In genomic region chr1:82385054-82385453, GRCm38 (mm10) we compare ENCODE assay signal across 12 mouse cellular contexts.
DNase-seq lines count a peak whose midpoint lies in the region; ATAC-seq and TF ChIP-seq lines count a peak whose summit lies in the region.
"Had no signal": no experiment of that assay in that cellular context is flagged by ENCODE, and none has a peak within 500 bp of the region (broad histone marks: within the 10 kb centered on the region; RNA-seq: fewer than 3 reads in every experiment).

No protein-coding gene starts in this region.

- TF ChIP-seq CTCF in forebrain, postnatal 0 days (IDR thresholded peaks at IDR 0.05; ENCODE audit: low read depth): no peak

- H3K36me3 ChIP-seq in lung, embryonic 16.5 days (ENCODE audit: control insufficient read depth, insufficient read depth, low read length): no peaks in the 10 kb centered on the region
- no peaks in the 10 kb centered on the region for H3K36me3 ChIP-seq in forebrain, postnatal 0 days (ENCODE audit: insufficient read depth)
- no peaks in the 10 kb centered on the region for H3K36me3 ChIP-seq in neural tube, embryonic 13.5 days
- H3K36me3 ChIP-seq: limb, embryonic 10.5 days had no signal

- peak overlapping the region; percentile 11 for H3K4me2 ChIP-seq in lung, embryonic 16.5 days (ENCODE audit: low read depth, low read length)
- H3K4me2 ChIP-seq in forebrain, postnatal 0 days (ENCODE audit: low read depth): no peak overlapping the region
- H3K4me2 ChIP-seq in neural tube, embryonic 13.5 days: peak overlapping the region; percentile 9; the same call in 1 of the 2 replicates

- DNase-seq in cerebellum, postnatal 10 days: peak; percentile 21 to 31
- DNase-seq in cerebellum, postnatal 36 days: no peak
- DNase-seq in lung, postnatal 25 days (ENCODE audit: low spot score): no peak
- no peak for DNase-seq in forebrain, postnatal 0 days
- no peak for DNase-seq in gastrocnemius, adult 18-20 months (ENCODE audit: low spot score)
- DNase-seq: heart, adult 2 months; kidney, postnatal 10 days; thymus, adult 18-20 months had no signal

- WGBS in lung, embryonic 16.5 days: 22% methylated on average over 9 of the region's 9 CpGs
- WGBS in forebrain, postnatal 0 days: 38% methylated on average over 9 of the region's 9 CpGs
- 45% methylated on average over 9 of the region's 9 CpGs for WGBS in neural tube, embryonic 13.5 days

- 0 out of 2 replicates have a peak overlapping the region, but pooled peaks have one; percentile 32 for H3K9ac ChIP-seq in lung, embryonic 16.5 days (ENCODE audit: low read length)
- H3K9ac ChIP-seq in forebrain, postnatal 0 days: no peak overlapping the region
- no peak overlapping the region for H3K9ac ChIP-seq in neural tube, embryonic 13.5 days

- H3K4me1 ChIP-seq in lung, embryonic 16.5 days (replicated peaks; ENCODE audit: control insufficient read depth, insufficient read depth, low read length): peaks cover 14% of the 10 kb centered on the region
- no peaks in the 10 kb centered on the region for H3K4me1 ChIP-seq in forebrain, postnatal 0 days (ENCODE audit: insufficient read depth)
- H3K4me1 ChIP-seq in neural tube, embryonic 13.5 days (replicated peaks): peaks cover 35% of the 10 kb centered on the region

- H3K9me3 ChIP-seq in lung, embryonic 16.5 days (ENCODE audit: control insufficient read depth, low read length): no peaks in the 10 kb centered on the region
- no peaks in the 10 kb centered on the region for H3K9me3 ChIP-seq in forebrain, postnatal 0 days (ENCODE audit: low read length)
- no peaks in the 10 kb centered on the region for H3K9me3 ChIP-seq in neural tube, embryonic 13.5 days
- H3K9me3 ChIP-seq: limb, embryonic 10.5 days had no signal

- peak; percentile 93 for ATAC-seq in lung, embryonic 16.5 days (ENCODE audit: low read depth)
- no peak for ATAC-seq in forebrain, postnatal 0 days
- no peak for ATAC-seq in neural tube, embryonic 13.5 days (ENCODE audit: low read depth)
- no peak for ATAC-seq in megakaryocyte progenitor cell, adult 5-6 weeks (replicated peaks; ENCODE audit: poor library complexity)

- H3K4me3 ChIP-seq in lung, embryonic 16.5 days (ENCODE audit: low read length): no peak overlapping the region
- no peak overlapping the region for H3K4me3 ChIP-seq in forebrain, postnatal 0 days (ENCODE audit: low read depth, low read length)
- no peak overlapping the region for H3K4me3 ChIP-seq in neural tube, embryonic 13.5 days
- H3K4me3 ChIP-seq: heart, adult 2 months; limb, embryonic 10.5 days had no signal

- H3K27me3 ChIP-seq in lung, embryonic 16.5 days (ENCODE audit: control insufficient read depth, insufficient read depth, low read depth, low read length): no peaks in the 10 kb centered on the region
- no peaks in the 10 kb centered on the region for H3K27me3 ChIP-seq in forebrain, postnatal 0 days (ENCODE audit: insufficient read depth, low read length)
- H3K27me3 ChIP-seq in neural tube, embryonic 13.5 days: no peaks in the 10 kb centered on the region

- H3K27ac ChIP-seq in lung, embryonic 16.5 days (ENCODE audit: low read length): peak overlapping the region; percentile 88
- H3K27ac ChIP-seq in forebrain, postnatal 0 days (ENCODE audit: low read depth, low read length): peak overlapping the region; percentile 29; the same call in 1 of the 2 replicates
- H3K27ac ChIP-seq in neural tube, embryonic 13.5 days (replicated peaks): peak overlapping the region; percentile 67
- H3K27ac ChIP-seq: heart, adult 2 months had no signal

Comparison
In these comparisons a context has a peak if more than half of its experiments do, and no peak if none do; other contexts are left out.
1. DNase-seq: peak in cerebellum, postnatal 10 days (2 of 2); none in cerebellum, postnatal 36 days (0 of 2), lung, postnatal 25 days (single experiment), forebrain, postnatal 0 days (single experiment) and gastrocnemius, adult 18-20 months (single experiment).
2. H3K27ac ChIP-seq: peak in every context shown above with its lines; median percentile 88 in lung, embryonic 16.5 days; 67 in neural tube, embryonic 13.5 days; 29 in forebrain, postnatal 0 days.